Mouse (Mus musculus) adrenal gland, postnatal 10 days (tissue): ENCODE measurements around the gene Vmn2r32. TPM values are rescaled to one million over a fixed set of nuclear protein-coding genes. Genes with fewer than 3 reads are reported as not detected.
"Not testable (repeated sequence)": the region's sequence is repeated elsewhere in the genome, so short reads cannot be mapped to it uniquely, and the experiment has no call there.

ENCODE experiments used
- DNase-seq: peaks from one replicate; pipeline ENCODE4 v3.0.0; 2021; ENCODE audit warnings: mixed read lengths
- long read RNA-seq, 2 experiments: library from polyadenylated mRNA; stranded (forward); transcript quantifications; one replicate each; pipeline ENCODE4 v2.0.0; 2021
- total RNA-seq, 2 experiments: library from RNA; stranded (reverse); gene quantifications; 2 replicates each; pipeline ENCODE4 v1.2.3; 2021

Vmn2r32 gene
- total RNA-seq, result not detected
- long read RNA-seq, experiment 1, result 0 reads
- long read RNA-seq, experiment 2, result 0 reads

DNA sequence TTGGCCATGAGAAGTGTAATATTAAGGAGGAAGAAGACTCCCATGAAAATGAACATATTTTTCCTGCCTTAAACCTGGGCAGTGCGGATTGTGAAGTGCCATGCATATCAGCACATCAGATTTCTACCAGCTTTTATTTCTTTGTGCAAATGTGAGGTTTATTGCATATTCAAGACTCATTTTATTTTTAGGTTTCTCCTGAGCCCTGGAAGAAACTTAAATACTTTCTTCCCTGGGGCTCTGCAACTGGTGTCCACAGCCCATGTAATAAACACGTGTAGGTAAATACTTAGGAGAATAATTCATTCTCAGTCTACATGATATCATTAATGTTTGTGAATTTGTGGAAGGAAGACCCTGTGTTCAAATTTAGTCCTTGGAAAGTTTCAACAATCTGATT, at the start of gene Vmn2r32:
Gene Vmn2r32 (minus strand): TSS at position 101 of the 400 bp plus-strand sequence.
- DNase-seq, result not testable (repeated sequence)

Other genes starting within 250 kb of the Vmn2r32 start
- gene Vmn2r29, start 232.7 kb downstream of the Vmn2r32 start, total RNA-seq, result under 1 TPM; 0.27 to 0.91 TPM
- gene Gm45844, start 201.7 kb downstream of the Vmn2r32 start, total RNA-seq, result 1 to 10 TPM; 2.5 to 4.2 TPM
- gene Clcn4, start 179.2 kb downstream of the Vmn2r32 start, total RNA-seq, result 10 to 100 TPM; 40.3 to 45.7 TPM
- under 1 TPM; 0.15 to 0.36 TPM for gene Vmn2r30, start 142.4 kb downstream of the Vmn2r32 start, total RNA-seq
- gene Gm45783, start 105.4 kb downstream of the Vmn2r32 start, total RNA-seq, result 1 to 10 TPM in 1 of 2 experiments, not detected in 1; 2.6 TPM
- not detected for gene Vmn2r31, start 80.3 kb downstream of the Vmn2r32 start, total RNA-seq
- not detected for gene Vmn2r33, start 86.8 kb upstream of the Vmn2r32 start, total RNA-seq
- gene Vmn2r34, start 209.5 kb upstream of the Vmn2r32 start, total RNA-seq, result not detected